In genomic region chr3:58056191-58057063, GRCm38 (mm10) we compare ENCODE assay signal across 12 mouse cellular contexts.
DNase-seq lines count a peak whose midpoint lies in the region; ATAC-seq and TF ChIP-seq lines count a peak whose summit lies in the region.
"Had no signal": no experiment of that assay in that cellular context is flagged by ENCODE, and none has a peak within 500 bp of the region (broad histone marks: within the 10 kb centered on the region; RNA-seq: fewer than 3 reads in every experiment).

No protein-coding gene starts in this region.

- intact Hi-C loops in heart, postnatal 14 days (cut with DNase I) = no loop called here

- no peaks in the 10 kb centered on the region for H3K9me3 ChIP-seq in heart, embryonic 11.5 days (replicated peaks; ENCODE audit: control insufficient read depth, low read length)
- no peaks in the 10 kb centered on the region for H3K9me3 ChIP-seq in lung, embryonic 14.5 days (ENCODE audit: low read depth, low read length)
- H3K9me3 ChIP-seq in midbrain, embryonic 15.5 days = no peaks in the 10 kb centered on the region

- H3K4me1 ChIP-seq in heart, embryonic 11.5 days (ENCODE audit: control insufficient read depth, insufficient read depth, low read length) = peaks cover 7% of the 10 kb centered on the region
- H3K4me1 ChIP-seq in lung, embryonic 14.5 days (ENCODE audit: insufficient read depth) = no peaks in the 10 kb centered on the region
- no peaks in the 10 kb centered on the region for H3K4me1 ChIP-seq in midbrain, embryonic 15.5 days

- no peak overlapping the region for H3K27ac ChIP-seq in heart, embryonic 11.5 days (ENCODE audit: low read depth, low read length)
- 0 out of 2 replicates have a peak overlapping the region, but pooled peaks have one; percentile 24 for H3K27ac ChIP-seq in lung, embryonic 14.5 days (ENCODE audit: low read depth)
- H3K27ac ChIP-seq in midbrain, embryonic 15.5 days = no peak overlapping the region
- H3K27ac ChIP-seq: layer of hippocampus, adult 2 months had no signal

- TF ChIP-seq CTCF in lung, embryonic 14.5 days (IDR thresholded peaks at IDR 0.05; ENCODE audit: low read depth) = no peak

- H3K4me3 ChIP-seq in heart, embryonic 11.5 days (ENCODE audit: low read depth, low read length) = no peak overlapping the region
- H3K4me3 ChIP-seq in lung, embryonic 14.5 days (ENCODE audit: low read depth, low read length) = no peak overlapping the region
- no peak overlapping the region for H3K4me3 ChIP-seq in midbrain, embryonic 15.5 days
- H3K4me3 ChIP-seq: layer of hippocampus, adult 2 months had no signal

- H3K4me2 ChIP-seq in heart, embryonic 11.5 days = no peak overlapping the region; the same call in 1 of the 2 replicates
- no peak overlapping the region for H3K4me2 ChIP-seq in lung, embryonic 14.5 days
- H3K4me2 ChIP-seq in midbrain, embryonic 15.5 days = no peak overlapping the region

- H3K36me3 ChIP-seq in heart, embryonic 11.5 days (ENCODE audit: control insufficient read depth, insufficient read depth, low read length) = no peaks in the 10 kb centered on the region
- H3K36me3 ChIP-seq in lung, embryonic 14.5 days (ENCODE audit: insufficient read depth) = no peaks in the 10 kb centered on the region
- H3K36me3 ChIP-seq in midbrain, embryonic 15.5 days (replicated peaks) = no peaks in the 10 kb centered on the region

- H3K9ac ChIP-seq in heart, embryonic 11.5 days (ENCODE audit: low read depth, low read length) = no peak overlapping the region
- no peak overlapping the region for H3K9ac ChIP-seq in lung, embryonic 14.5 days
- no peak overlapping the region for H3K9ac ChIP-seq in midbrain, embryonic 15.5 days

- DNase-seq in heart, postnatal 14 days = no peak
- peak; percentile 15 to 16 for DNase-seq in urinary bladder, postnatal 36 days (ENCODE audit: low spot score in 2 of 2)
- no peak for DNase-seq in urinary bladder, adult 2 months (ENCODE audit: low spot score)
- peak; percentile 40 for DNase-seq in lung, embryonic 14.5 days
- no peak for DNase-seq in layer of hippocampus, postnatal 10 days (ENCODE audit: low spot score in 2 of 2)
- DNase-seq in adipocyte (ENCODE audit: low spot score) = no peak
- DNase-seq: cerebellum, adult 18-20 months; right cerebral cortex, postnatal 14 days; thymus, adult 2 months had no signal

- peak; percentile 93 for ATAC-seq in heart, embryonic 11.5 days (replicated peaks; ENCODE audit: insufficient number of reproducible peaks, low FRiP score, low TSS enrichment)
- ATAC-seq in lung, embryonic 14.5 days (ENCODE audit: insufficient read depth) = peak; percentile 56; the same call in 1 of the 2 replicates
- ATAC-seq in midbrain, embryonic 15.5 days (replicated peaks) = no peak

- H3K27me3 ChIP-seq in heart, embryonic 11.5 days (ENCODE audit: control insufficient read depth, insufficient read depth, low read length) = no peaks in the 10 kb centered on the region
- no peaks in the 10 kb centered on the region for H3K27me3 ChIP-seq in lung, embryonic 14.5 days (ENCODE audit: insufficient read depth, low read length)
- no peaks in the 10 kb centered on the region for H3K27me3 ChIP-seq in midbrain, embryonic 15.5 days (replicated peaks)

- 47% methylated on average over 9 of the region's 10 CpGs for WGBS in heart, embryonic 11.5 days (ENCODE audit: insufficient replicate concordance)
- WGBS in lung, embryonic 14.5 days = 38% methylated on average over 10 of the region's 10 CpGs
- 87% methylated on average over 10 of the region's 10 CpGs for WGBS in midbrain, embryonic 15.5 days

Comparison
In these comparisons a context has a peak if more than half of its experiments do, and no peak if none do; other contexts are left out.
1. DNase-seq: peak in urinary bladder, postnatal 36 days (2 of 2) and lung, embryonic 14.5 days (single experiment); none in heart, postnatal 14 days (0 of 2), urinary bladder, adult 2 months (single experiment), layer of hippocampus, postnatal 10 days (0 of 2) and adipocyte (single experiment).